Mouse (Mus musculus) neutrophil, adult 5-6 weeks (primary cell): ENCODE measurements around the gene Bbs7. TPM values are rescaled to one million over a fixed set of nuclear protein-coding genes. Genes with fewer than 3 reads are reported as not detected.

ENCODE experiments used
- ATAC-seq: fragments of 151-379, 151-347 bp; 2 replicates; pipeline ENCODE4 v1.8.0; 2017; ENCODE audit warnings: mild to moderate bottlenecking, moderate TSS enrichment; ENCODE audit not compliant: insufficient number of reproducible peaks, poor library complexity, low FRiP score, severe bottlenecking; ENCODE audit errors: extremely low read depth
- total RNA-seq: library from RNA; stranded (forward); fragments of 200-1000 nt; gene quantifications from 2 replicates; pipeline ENCODE4 v1.2.3, GENCODE M21; 2017

Bbs7 gene
- total RNA-seq, 1 experiment from 2014 or later: 1.2 TPM

DNA sequence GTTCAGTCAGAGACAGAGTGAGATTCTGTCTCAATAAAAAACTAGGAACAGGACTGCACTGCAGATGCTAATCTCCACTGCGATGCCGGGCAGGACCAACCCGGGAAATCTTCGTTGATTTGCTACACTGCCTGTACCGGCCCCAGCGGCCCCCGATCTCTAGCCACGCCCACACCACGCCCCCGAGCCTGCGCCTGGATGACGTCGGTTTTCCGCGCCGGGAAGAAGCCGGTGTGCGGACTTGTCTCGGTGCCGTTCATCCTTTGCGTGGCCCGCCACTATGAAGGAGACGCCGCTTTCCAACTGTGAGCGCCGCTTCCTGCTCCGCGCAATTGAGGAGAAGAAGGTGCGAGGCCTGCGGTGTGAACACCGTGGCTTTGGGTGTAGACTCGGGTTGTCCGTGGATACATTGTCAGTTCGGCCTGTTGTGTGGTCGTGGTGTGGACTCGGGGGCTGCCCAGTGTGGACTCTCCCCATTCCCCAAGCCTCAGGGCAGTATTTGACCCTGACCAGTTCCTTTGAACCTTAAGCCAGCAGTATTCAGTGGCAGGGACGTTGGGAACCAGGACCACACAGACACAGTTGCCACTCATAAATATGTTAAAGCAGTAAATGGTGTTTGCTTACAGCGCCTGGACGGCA lies 60.8 kb downstream of the Bbs7 start, which contains the start of gene Exosc9:
Exosc9 (plus strand) TSS at position 201 of the 642 bp plus-strand sequence.
- ATAC-seq: peak; percentile 93

DNA sequence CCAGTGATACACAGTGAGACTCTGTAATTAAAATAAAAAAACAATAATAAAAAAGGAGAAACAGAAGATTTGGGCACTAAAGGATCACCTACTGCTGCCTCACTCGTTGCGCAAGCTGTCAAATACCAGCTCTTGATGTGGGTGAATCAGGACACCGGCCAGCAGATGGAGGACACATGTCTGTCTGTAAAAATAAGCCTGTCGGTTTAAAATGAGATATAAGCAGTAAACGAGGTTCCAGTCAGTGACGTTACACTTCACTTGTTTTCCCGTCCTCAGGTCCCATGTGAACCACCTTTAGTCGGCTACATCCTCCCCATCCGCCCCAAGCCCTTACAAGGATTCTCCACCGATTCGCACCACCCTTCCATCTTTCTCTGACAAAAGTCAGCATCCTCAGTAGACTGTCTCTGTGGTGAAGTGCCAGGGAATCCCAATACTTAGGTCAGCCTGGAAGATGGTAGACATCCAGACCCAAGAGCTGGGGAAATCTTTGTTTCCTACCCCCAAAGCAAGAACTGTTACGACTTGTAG lies 61.4 kb downstream of the Bbs7 start:
- no peak for ATAC-seq

DNA sequence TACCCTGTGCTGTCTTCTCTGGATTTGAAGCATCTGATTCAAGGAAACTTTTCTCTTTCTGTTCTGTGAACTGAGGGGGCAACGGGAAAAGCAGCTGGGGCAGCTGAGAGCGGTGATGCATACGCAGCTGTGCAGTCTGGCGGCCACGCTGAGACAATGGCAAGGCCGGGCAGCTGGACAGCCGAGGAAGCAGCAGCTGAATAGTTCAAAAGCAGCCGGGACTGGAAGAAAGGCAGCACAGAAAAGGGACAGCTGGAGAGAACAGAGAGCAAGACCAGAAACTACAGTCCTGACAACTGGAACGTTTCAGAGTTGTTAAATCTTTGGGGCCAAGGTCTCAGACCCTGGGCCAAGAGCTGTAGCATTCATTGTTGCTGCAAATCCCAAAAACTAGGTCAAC lies 61.9 kb downstream of the Bbs7 start:
- ATAC-seq: no peak

DNA sequence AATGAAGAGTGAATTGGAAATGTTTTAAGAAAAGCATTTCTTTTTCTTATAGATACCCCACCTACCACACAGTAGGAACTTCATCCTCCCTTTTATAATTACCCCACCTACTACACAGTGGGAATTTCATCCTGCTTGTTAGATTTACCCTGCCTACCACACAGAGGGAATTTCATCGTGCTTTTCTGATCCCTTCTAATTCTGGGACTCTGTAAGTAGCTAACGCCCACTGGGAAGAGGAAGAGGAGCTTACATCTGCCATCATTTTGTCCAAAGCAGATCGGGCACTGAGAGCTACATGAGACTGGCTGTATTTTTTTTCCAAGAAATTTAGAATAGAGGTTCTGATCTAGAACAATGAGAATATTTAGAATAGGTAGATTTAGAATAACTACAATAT lies 68.3 kb downstream of the Bbs7 start:
- ATAC-seq: no peak

DNA sequence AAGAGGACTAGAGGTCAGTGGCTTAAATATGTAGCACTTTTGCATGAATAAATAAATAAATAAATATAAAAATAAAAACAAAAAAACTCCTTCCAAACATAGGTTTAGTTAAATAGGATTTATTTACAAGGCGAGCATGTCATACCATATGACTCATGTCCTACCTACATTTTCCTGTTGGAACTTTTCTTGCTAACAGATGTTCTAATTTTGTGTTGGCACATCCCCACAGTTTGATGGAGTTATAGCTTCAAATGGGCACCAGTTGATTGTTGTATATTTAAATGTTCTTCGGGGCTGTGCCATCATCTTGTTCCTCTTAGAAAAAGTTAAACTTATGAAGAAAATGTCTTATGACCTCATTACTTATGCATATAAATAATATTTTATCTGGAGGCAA lies 71.9 kb downstream of the Bbs7 start:
- ATAC-seq: no peak

- ATAC-seq: no peak
Measured at GRCm38 (mm10) chr3:36540756-36541155, 72.5 kb downstream of the Bbs7 start.

GRCm38 (mm10) chr3:36537701-36538470 lies 75.4 kb downstream of the Bbs7 start:
- ATAC-seq: no peak

DNA sequence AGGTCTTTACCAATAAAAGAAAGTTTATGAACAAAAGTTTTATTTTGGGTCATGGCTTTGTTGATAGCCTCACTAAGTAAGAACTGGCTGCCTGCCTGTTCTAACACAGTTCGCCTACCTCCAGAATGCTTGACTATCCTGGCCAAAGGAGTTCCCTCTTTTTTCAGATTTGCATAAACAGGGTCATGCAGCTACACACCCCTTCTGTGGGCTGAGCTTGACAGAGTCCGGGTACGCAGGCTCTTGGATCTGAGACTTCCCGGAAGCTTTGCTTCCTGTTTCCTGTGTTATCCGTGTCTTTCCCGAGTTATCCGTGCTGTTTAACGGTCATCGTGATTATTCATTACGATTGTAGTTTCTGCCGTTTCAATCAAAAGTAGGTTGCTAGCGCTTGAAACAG lies 77.2 kb downstream of the Bbs7 start:
- ATAC-seq: no peak

DNA sequence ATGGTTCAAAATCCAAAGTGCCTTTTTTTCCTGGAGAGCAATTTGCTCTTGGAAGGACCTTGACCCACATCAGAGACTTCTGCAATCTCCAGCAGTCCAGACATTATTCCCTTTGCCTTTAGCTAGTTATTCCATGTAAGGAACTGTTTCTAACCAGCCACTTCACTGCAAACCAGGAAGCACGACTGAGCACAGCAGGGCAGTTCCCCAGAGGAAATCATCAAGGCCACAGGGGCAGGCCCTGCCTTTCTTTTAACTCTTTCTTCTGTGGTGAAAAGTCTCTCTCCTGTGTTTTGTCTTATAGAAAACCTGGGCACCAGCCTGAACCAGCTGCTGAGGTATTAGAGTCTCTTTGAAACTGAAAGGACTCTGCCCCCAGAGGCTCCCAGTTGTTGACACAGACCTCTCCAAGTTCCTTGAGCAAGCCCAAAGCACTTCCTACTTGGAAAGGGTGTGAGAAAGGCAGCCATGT lies 80.0 kb downstream of the Bbs7 start:
- no peak for ATAC-seq

- no peak for ATAC-seq
Measured at GRCm38 (mm10) chr3:36532738-36533137, 80.5 kb downstream of the Bbs7 start.

GRCm38 (mm10) chr3:36531979-36532542 lies 81.2 kb downstream of the Bbs7 start:
- ATAC-seq: 0 out of 2 replicates have a peak, but pooled peaks have one; percentile 13

DNA sequence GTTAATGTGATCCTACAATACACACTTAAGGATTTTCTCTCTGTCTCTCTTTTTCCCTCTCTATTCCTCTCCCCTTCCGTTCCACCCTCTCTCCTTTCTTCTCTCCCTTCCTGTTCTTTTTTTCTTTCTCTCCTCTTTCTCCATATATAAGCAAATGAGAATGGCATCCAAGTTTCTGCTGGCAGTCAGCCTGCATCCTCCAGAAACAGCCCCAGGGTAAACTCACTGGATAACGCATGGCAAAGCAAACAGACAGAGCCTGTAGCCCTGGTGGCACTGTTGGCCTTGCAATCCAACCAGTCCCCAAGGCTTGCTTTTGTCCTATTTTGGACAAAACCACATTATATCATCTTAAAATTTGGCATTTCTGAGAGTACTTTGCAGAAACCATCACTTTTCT lies 82.0 kb downstream of the Bbs7 start:
- no peak for ATAC-seq

GRCm38 (mm10) chr3:36530781-36531180 lies 82.5 kb downstream of the Bbs7 start:
- no peak for ATAC-seq

DNA sequence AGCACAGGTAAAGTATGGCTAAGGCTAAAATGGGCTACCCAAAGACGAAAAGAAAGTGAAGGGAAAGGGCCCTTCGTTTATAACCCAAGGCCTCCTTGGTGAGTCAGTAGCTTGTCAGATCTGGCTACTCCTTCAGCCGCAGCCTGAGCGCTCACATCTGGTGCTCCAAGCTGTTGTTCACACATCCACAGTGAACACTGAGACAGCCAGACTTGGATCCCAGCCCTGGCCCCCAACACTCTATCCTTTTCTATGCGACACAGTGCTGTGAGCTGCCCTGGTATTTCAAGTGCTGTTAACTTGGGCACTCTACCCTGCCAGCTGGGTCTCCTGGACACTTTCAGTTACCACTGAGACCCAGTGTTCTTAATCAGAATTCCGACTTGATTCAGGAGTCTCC lies 82.9 kb downstream of the Bbs7 start:
- ATAC-seq: no peak

GRCm38 (mm10) chr3:36524466-36524865 lies 88.8 kb downstream of the Bbs7 start:
- no peak for ATAC-seq

Other genes starting within 250 kb of the Bbs7 start
- 44.0 and 51.9 TPM in 2 replicates for gene Anxa5, start 137.6 kb downstream of the Bbs7 start, total RNA-seq
- 1.6 and 2.2 TPM in 2 replicates for gene 1810062G17Rik, start 137.5 kb downstream of the Bbs7 start, total RNA-seq
- gene Gm11549, start 91.7 kb downstream of the Bbs7 start, total RNA-seq: not detected in 2 replicates
- 46.1 and 49.6 TPM in 2 replicates for gene Exosc9, start 60.9 kb downstream of the Bbs7 start, total RNA-seq
- 0.49 TPM in 1 of 2 replicates, not detected in the other for gene Ccna2, start 41.3 kb downstream of the Bbs7 start, total RNA-seq
- 0.23 TPM in 1 of 2 replicates, not detected in the other for gene Trpc3, start 76.7 kb upstream of the Bbs7 start, total RNA-seq
- 125 and 127 TPM in 2 replicates for gene 4932438A13Rik, start 249.6 kb upstream of the Bbs7 start, total RNA-seq